Mouse (Mus musculus): Measurements from ENCODE around the gene Taldo1. TPM values are rescaled to one million over a fixed set of nuclear protein-coding genes. Genes with fewer than 3 reads are reported as not detected.

Taldo1 gene
- polyA plus RNA-seq (2012), result 96.8 and 412 TPM in 2 replicates

GRCm38 (mm10) chr7:141391625-141392551 lies at the start of gene Taldo1:
Gene Taldo1, plus strand, starts transcription at chr7:141392199.
- no peak for TF ChIP-seq GATA1 (IDR thresholded peaks at IDR 0.05; ENCODE audit: low read length)

DNA sequence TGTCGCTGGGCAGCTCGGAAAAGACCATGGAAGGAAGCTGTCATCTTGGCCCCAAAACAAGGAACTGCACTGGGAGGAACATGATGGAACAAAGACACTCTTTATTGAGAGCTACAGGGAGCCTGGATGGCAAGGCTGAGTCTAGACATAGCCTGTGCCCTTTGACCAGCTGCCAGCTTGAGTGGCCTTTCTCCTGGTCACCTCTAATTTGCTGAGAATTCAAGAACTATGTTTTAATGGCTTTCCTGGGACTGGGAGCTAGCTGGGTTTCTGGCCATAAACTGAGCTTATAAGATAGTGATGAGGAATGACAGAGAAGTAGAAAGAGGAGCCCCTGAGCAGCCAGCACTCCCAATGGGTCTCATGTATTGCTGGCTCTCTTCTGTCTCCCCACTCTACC lies 48.8 kb upstream of the Taldo1 start:
- TF ChIP-seq GATA1 (IDR thresholded peaks at IDR 0.05; ENCODE audit: low read length), result no peak

DNA sequence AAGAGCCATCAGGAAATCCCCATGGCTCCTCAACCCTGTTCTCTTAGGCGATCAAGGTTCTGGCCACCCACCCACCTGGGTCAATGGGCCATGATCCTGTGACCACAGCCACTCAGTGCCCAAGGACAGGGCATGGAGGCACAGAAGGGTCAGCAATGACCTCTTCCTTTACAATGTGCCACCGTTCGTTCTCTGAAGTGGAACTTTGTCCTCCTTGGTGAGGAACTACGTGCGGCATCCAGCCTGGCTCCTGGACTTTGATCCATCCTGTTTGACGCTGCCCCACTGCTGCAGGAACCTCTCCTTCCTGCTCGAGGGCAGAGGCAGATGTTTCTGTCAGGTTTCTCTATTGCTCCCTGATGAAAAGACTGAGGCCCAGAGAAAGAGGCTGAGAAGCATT lies 48.3 kb upstream of the Taldo1 start:
- TF ChIP-seq GATA1 (IDR thresholded peaks at IDR 0.05; ENCODE audit: low read length), result no peak

- TF ChIP-seq GATA1 (IDR thresholded peaks at IDR 0.05; ENCODE audit: low read length), result no peak
These were observed 47.2 kb upstream of the Taldo1 start for GRCm38 (mm10) chr7:141344787-141345186.

DNA sequence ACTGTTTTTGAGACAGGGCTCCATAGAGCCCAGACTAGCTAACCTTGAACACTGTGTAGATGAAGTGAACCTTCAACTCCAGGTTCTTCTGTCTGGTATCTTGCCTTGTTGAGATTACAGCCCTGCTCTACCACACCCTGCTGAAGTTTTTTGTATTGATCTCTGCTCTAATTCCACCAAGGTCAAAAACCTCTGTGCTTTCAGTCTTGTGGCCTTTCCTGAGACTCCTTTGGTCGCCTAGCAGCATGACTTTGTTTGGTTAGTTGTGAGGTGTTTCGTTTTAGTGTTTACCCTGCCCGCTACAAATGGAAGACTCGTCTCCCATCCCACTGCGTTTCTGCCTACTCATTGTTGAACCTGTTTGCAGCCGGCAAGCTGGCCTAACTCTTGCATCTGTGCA lies 40.9 kb upstream of the Taldo1 start:
- no peak for TF ChIP-seq GATA1 (IDR thresholded peaks at IDR 0.05; ENCODE audit: low read length)

- no peak for TF ChIP-seq GATA1 (IDR thresholded peaks at IDR 0.05; ENCODE audit: low read length)
These were observed 36.9 kb upstream of the Taldo1 start for GRCm38 (mm10) chr7:141355051-141355450.

DNA sequence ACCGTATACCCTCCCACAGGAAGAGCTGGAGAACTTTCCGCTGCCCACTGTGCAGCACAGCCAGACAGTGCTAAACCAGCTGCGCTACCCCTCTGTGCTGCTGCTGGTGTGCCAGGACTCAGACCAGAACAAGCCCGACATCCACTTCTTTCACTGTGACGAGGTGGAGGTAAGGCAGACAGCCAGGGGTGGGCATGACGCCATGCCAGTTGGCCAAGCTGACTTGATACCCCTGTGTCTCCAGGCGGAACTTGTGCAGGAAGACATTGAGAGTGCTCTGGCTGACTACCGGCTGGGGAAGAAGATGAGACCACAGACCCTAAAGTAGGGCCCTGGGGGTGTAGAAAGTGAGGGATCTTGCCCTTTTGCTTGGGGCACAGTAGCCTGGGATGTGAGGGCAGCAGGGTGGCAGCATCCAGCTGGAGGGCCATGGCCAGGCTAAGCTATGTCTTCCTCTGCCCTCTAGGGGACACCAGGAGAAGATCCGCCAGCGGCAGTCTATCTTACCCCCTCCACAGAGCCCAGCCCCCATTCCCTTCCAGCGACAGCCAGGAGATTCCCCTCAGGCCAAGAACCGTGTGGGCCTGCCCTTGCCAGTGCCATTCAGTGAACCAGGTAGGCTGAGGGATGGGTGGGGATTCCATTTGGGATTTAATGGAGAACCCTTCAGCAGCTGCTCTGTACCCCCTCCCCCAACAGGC lies 36.2 kb upstream of the Taldo1 start:
- TF ChIP-seq GATA1 (IDR thresholded peaks at IDR 0.05; ENCODE audit: low read length), result no peak

DNA sequence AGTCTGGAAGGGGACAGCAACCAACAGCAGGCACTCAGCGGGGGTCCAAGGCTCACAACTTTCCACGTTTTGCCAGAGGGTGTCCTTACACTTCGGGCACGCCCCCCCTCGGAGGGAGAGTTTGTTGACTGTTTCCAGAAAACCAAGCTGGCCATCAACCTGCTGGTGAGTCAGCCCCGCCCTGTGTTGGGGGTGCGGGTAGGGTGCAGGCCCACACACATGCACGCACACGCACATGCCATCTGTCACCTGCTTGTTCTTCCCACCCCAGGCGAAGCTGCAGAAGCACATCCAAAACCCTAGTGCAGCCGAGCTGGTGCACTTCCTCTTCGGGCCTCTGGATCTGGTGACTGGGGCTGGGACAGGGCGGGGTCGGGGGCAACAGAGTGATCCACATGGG lies 35.0 kb upstream of the Taldo1 start:
- no peak for TF ChIP-seq GATA1 (IDR thresholded peaks at IDR 0.05; ENCODE audit: low read length)

GRCm38 (mm10) chr7:141361510-141361909 lies 30.5 kb upstream of the Taldo1 start:
- TF ChIP-seq GATA1 (IDR thresholded peaks at IDR 0.05; ENCODE audit: low read length), result no peak

DNA sequence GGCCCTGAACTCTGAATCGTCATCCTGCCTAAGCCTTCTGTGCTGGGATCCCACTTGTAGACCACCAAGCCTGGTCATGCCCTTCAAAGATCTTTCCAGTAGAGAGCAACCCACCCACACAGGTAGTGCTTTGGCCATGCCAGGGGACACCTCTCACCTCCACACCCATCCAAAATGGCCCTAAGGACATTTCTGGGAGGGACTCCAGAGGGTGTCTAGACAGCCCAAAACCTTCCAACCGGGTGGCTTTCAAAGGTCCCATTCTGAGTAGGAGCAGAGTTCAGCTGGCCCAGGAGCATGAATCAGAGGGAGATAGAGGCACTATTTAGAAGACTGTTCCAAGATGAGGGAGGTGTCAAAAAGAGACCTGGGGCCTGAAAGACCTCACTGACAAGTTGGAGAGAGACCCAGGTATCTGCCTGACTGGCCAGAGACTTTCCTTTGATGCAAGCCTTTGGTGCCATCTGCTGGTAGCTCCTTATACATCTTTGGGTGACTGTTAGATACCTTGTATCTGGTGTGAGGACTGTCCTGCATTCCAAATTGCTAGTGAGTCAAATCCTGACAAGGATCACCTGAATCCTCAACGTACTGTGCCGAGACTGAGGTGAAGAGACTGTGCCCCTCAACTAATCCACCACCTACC lies 28.8 kb upstream of the Taldo1 start:
- no peak for TF ChIP-seq GATA1 (IDR thresholded peaks at IDR 0.05; ENCODE audit: low read length)

- no peak for TF ChIP-seq GATA1 (IDR thresholded peaks at IDR 0.05; ENCODE audit: low read length)
These were observed 28.3 kb upstream of the Taldo1 start for GRCm38 (mm10) chr7:141363752-141364125.

GRCm38 (mm10) chr7:141364349-141365048 lies 27.5 kb upstream of the Taldo1 start:
- peak; percentile 25 for TF ChIP-seq GATA1 (IDR thresholded peaks at IDR 0.05; ENCODE audit: low read length)

- TF ChIP-seq GATA1 (IDR thresholded peaks at IDR 0.05; ENCODE audit: low read length), result no peak
These were observed 27.0 kb upstream of the Taldo1 start for GRCm38 (mm10) chr7:141365049-141365445.

DNA sequence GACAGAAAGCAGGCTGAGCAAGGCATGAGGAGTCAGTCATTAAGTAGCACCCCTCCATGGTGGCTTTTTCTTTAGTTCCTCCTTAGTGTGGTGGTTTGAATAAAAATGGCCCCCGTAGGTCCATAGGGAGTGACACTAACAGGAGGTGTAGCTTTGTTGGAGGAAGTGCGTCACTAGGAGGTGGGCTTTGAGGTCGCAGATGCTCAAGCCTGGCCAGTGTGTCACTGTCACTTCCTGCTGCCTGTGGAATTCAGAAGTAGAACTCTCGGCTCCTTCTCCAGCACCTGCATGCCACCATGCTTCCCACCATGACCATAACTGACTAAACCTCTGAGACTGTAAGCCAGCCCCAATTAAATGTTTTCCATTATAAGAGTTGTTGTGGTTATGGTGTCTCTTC lies 24.6 kb upstream of the Taldo1 start:
- TF ChIP-seq GATA1 (IDR thresholded peaks at IDR 0.05; ENCODE audit: low read length), result no peak

DNA sequence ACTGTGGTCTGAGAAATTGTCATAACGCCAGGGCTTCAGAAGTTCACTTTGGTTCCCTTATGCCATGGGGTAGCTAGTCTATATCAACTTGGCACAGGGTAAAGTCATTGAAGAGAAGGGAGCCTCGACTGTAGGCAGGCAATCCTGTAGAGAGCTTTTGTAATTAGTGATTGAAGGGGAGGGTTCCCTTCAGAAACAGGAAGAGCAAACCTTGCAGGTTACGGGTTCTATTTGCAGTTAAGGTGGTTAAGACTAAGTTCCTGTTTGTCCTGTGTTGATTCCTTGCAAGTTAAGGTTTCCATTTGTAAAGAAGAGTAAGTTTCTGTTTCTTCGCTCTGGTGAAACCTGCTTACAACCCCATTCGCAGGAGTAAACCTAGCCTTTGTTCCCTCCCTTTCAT lies 22.1 kb upstream of the Taldo1 start:
- no peak for TF ChIP-seq GATA1 (IDR thresholded peaks at IDR 0.05; ENCODE audit: low read length)
